Mouse (Mus musculus) C2C12 (cell line): ENCODE measurements at regions not wholly inside any gene's neighbourhood (a gene's known extent, or its start where the extent isn't known, plus 50 kb on each side); places are given as distances from the start of the nearest gene placed in this dataset.

ENCODE experiments used
- H3K27me3 ChIP-seq: one replicate; pipeline ENCODE4 v1.6.1; 2011; ENCODE audit not compliant: control insufficient read depth, insufficient read depth, insufficient read length
- H3K36me3 ChIP-seq: one replicate; pipeline ENCODE4 v1.6.1; 2011; ENCODE audit not compliant: control insufficient read depth, insufficient read depth
- H3K4me3 ChIP-seq: one replicate; pipeline ENCODE4 v1.5.1; 2011; ENCODE audit warnings: mild to moderate bottlenecking, control low read depth; ENCODE audit not compliant: poor library complexity, insufficient read depth, severe bottlenecking
- H3K79me2 ChIP-seq: one replicate; pipeline ENCODE4 v1.6.1; 2011; ENCODE audit not compliant: control insufficient read depth, insufficient read depth
- H3K79me3 ChIP-seq: one replicate; pipeline ENCODE4 v1.6.1; 2011; ENCODE audit warnings: low read depth, control low read depth
- H3ac ChIP-seq: one replicate; pipeline ENCODE3; 2011; ENCODE audit warnings: low read depth; ENCODE audit not compliant: control insufficient read depth, insufficient read length
- CEBPB ChIP-seq: IDR thresholded peaks from one replicate; pipeline ENCODE4 v1.6.1; 2011; ENCODE audit warnings: low read depth, mild to moderate bottlenecking, control low read depth, moderate library complexity
- CTCF ChIP-seq: IDR thresholded peaks from one replicate; pipeline ENCODE4 v1.5.1; 2011; ENCODE audit not compliant: control insufficient read depth, insufficient read depth, insufficient read length
- FOSL1 ChIP-seq: IDR thresholded peaks from one replicate; pipeline ENCODE4 v1.8.0; 2011; ENCODE audit warnings: mild to moderate bottlenecking, low read length; ENCODE audit not compliant: poor library complexity, insufficient read depth, severe bottlenecking
- MAX ChIP-seq: IDR thresholded peaks from one replicate; pipeline ENCODE4 v1.6.1; 2011; ENCODE audit warnings: mild to moderate bottlenecking, control low read depth
- MYOD1 ChIP-seq: IDR thresholded peaks from one replicate; pipeline ENCODE4 v1.6.1; 2011; ENCODE audit warnings: low read depth; ENCODE audit not compliant: control insufficient read depth, insufficient read length
- MYOG ChIP-seq: IDR thresholded peaks from one replicate; pipeline ENCODE4 v1.6.1; 2011; ENCODE audit not compliant: control insufficient read depth, insufficient read length; ENCODE audit errors: extremely low read depth
- USF1 ChIP-seq: IDR thresholded peaks from one replicate; pipeline ENCODE4 v1.6.1; 2011; ENCODE audit warnings: low read depth, mild to moderate bottlenecking, control low read depth, moderate library complexity

GRCm38 (mm10) chr14:67170801-67171200 lies 1161.8 kb upstream of the Gulo start:
- no peak overlapping the region for H3K4me3 ChIP-seq
- no peak overlapping the region for H3ac ChIP-seq
- TF ChIP-seq MYOG: no peak
- TF ChIP-seq CTCF: no peak
- TF ChIP-seq USF1: no peak
- no peak for TF ChIP-seq FOSL1
- TF ChIP-seq MYOD1: no peak
- TF ChIP-seq CEBPB: no peak
- no peak for TF ChIP-seq MAX

GRCm38 (mm10) chr14:67170248-67170647 lies 1161.2 kb upstream of the Gulo start:
- H3K79me2 ChIP-seq: no peaks in the 10 kb centered on the region

More at GRCm38 (mm10) chr14:67170801-67171200, 1161.8 kb upstream of the Gulo start:
- Histone ChIP-seq H3K36me3 (no peaks in the 10 kb centered on the region), H3K27me3 (peaks cover 3% of the 10 kb centered on the region), H3K79me2 (no peaks in the 10 kb centered on the region), H3K79me3 (no peaks in the 10 kb centered on the region)

GRCm38 (mm10) chr14:67169201-67169600 lies 1160.2 kb upstream of the Gulo start:
- TF ChIP-seq MAX: no peak
- TF ChIP-seq CTCF: no peak
- no peak for TF ChIP-seq FOSL1
- TF ChIP-seq MYOG: no peak
- no peak for TF ChIP-seq CEBPB
- TF ChIP-seq USF1: no peak
- no peak for TF ChIP-seq MYOD1

More at GRCm38 (mm10) chr14:67170248-67170647, 1161.2 kb upstream of the Gulo start:
- Histone ChIP-seq H3K4me3 (no peak overlapping the region), H3K36me3 (no peaks in the 10 kb centered on the region), H3K79me3 (no peaks in the 10 kb centered on the region), H3K27me3 (peaks cover 3% of the 10 kb centered on the region), H3ac (no peak overlapping the region)
- TF ChIP-seq CTCF (no peak), MYOD1 (no peak), FOSL1 (no peak), MYOG (no peak), MAX (no peak), CEBPB (no peak), USF1 (no peak)

GRCm38 (mm10) chr14:67159996-67160395 lies 1151.0 kb upstream of the Gulo start:
- TF ChIP-seq MYOD1 (no peak), MYOG (no peak)
- no peak overlapping the region for H3K4me3 ChIP-seq

More at GRCm38 (mm10) chr14:67169201-67169600, 1160.2 kb upstream of the Gulo start:
- no peaks in the 10 kb centered on the region for H3K27me3 ChIP-seq
- H3K36me3 ChIP-seq: no peaks in the 10 kb centered on the region
- H3K79me2 ChIP-seq: no peaks in the 10 kb centered on the region
- H3K79me3 ChIP-seq: no peaks in the 10 kb centered on the region
- no peak overlapping the region for H3ac ChIP-seq
- H3K4me3 ChIP-seq: no peak overlapping the region

GRCm38 (mm10) chr14:67158867-67159266 lies 1149.9 kb upstream of the Gulo start:
- Histone ChIP-seq H3K79me3 (no peaks in the 10 kb centered on the region), H3K79me2 (no peaks in the 10 kb centered on the region), H3K36me3 (no peaks in the 10 kb centered on the region), H3ac (no peak overlapping the region), H3K4me3 (no peak overlapping the region), H3K27me3 (no peaks in the 10 kb centered on the region)
- no peak for TF ChIP-seq MYOD1
- TF ChIP-seq MYOG: no peak
- TF ChIP-seq CTCF: no peak
- TF ChIP-seq CEBPB: no peak
- TF ChIP-seq MAX: no peak
- TF ChIP-seq FOSL1: no peak
- no peak for TF ChIP-seq USF1

More at GRCm38 (mm10) chr14:67159996-67160395, 1151.0 kb upstream of the Gulo start:
- Histone ChIP-seq H3K79me2 (no peaks in the 10 kb centered on the region), H3K27me3 (no peaks in the 10 kb centered on the region), H3K79me3 (no peaks in the 10 kb centered on the region), H3ac (no peak overlapping the region), H3K36me3 (no peaks in the 10 kb centered on the region)

GRCm38 (mm10) chr14:67156366-67156765 lies 1147.4 kb upstream of the Gulo start:
- Histone ChIP-seq H3K36me3 (no peaks in the 10 kb centered on the region), H3K79me3 (no peaks in the 10 kb centered on the region), H3K79me2 (no peaks in the 10 kb centered on the region), H3ac (no peak overlapping the region), H3K4me3 (no peak overlapping the region), H3K27me3 (no peaks in the 10 kb centered on the region)
- TF ChIP-seq FOSL1 (no peak), MYOG (no peak), CEBPB (no peak), MAX (no peak), CTCF (no peak)
